7 mouse cellular contexts compared by ENCODE assay signal in genomic region chr17:4865621-4866020, GRCm38 (mm10).
A peak's percentile ranks its signal among the peaks of the same experiment; 100 is the strongest.
DNase-seq lines count a peak whose midpoint lies in the region; ATAC-seq and TF ChIP-seq lines count a peak whose summit lies in the region.

No protein-coding gene starts in this region.

- intact Hi-C loops in left cerebral cortex, postnatal 4 days (cut with DNase I), result no loop called here

- peak; percentile 50; the same call in 1 of the 2 replicates for ATAC-seq in midbrain, embryonic 11.5 days (ENCODE audit: low FRiP score)

- no peak overlapping the region for H3K4me2 ChIP-seq in midbrain, embryonic 11.5 days

- 71% methylated on average over 10 of the region's 10 CpGs for WGBS in forebrain, embryonic 10.5 days
- 7% methylated on average over 10 of the region's 10 CpGs for WGBS in kidney, adult 2 months
- WGBS in midbrain, embryonic 11.5 days, result 56% methylated on average over 10 of the region's 10 CpGs

- no peak for TF ChIP-seq POLR2A in kidney, adult 2 months (IDR thresholded peaks at IDR 0.05; ENCODE audit: low read depth, low read length)

- no peak overlapping the region for H3K9ac ChIP-seq in midbrain, embryonic 11.5 days (ENCODE audit: low read length)

- H3K27ac ChIP-seq in forebrain, embryonic 10.5 days, result peak overlapping the region; percentile 70; the same call in 1 of the 2 replicates
- H3K27ac ChIP-seq in kidney, adult 2 months (ENCODE audit: insufficient read depth, low read depth, low read length), result no peak overlapping the region
- no peak overlapping the region for H3K27ac ChIP-seq in midbrain, embryonic 11.5 days (ENCODE audit: low read depth, low read length)

- H3K36me3 ChIP-seq in forebrain, embryonic 10.5 days (replicated peaks), result no peaks in the 10 kb centered on the region
- H3K36me3 ChIP-seq in kidney, adult 2 months (ENCODE audit: control insufficient read depth, insufficient read depth, low read length), result no peaks in the 10 kb centered on the region
- H3K36me3 ChIP-seq in midbrain, embryonic 11.5 days (ENCODE audit: control insufficient read depth, insufficient read depth, low read length), result no peaks in the 10 kb centered on the region

- peaks cover 19% of the 10 kb centered on the region for H3K4me1 ChIP-seq in forebrain, embryonic 10.5 days
- peaks cover 10% of the 10 kb centered on the region; the same call in 1 of the 2 replicates for H3K4me1 ChIP-seq in kidney, adult 2 months (ENCODE audit: control insufficient read depth, insufficient read depth, low read length)
- H3K4me1 ChIP-seq in midbrain, embryonic 11.5 days (ENCODE audit: control insufficient read depth, insufficient read depth, low read length), result peaks cover 8% of the 10 kb centered on the region

- peak; percentile 27 for DNase-seq in left cerebral cortex, adult 11 months (ENCODE audit: low spot score)
- DNase-seq in left cerebral cortex, postnatal 4 days, result no peak
- no peak for DNase-seq in forebrain, embryonic 10.5 days (ENCODE audit: extremely low spot score, low spot score)
- DNase-seq in kidney, adult 2 months, result peak; percentile 38
- DNase-seq in midbrain, embryonic 11.5 days (ENCODE audit: low spot score, missing footprints), result peak; percentile 86
- no peak for DNase-seq in embryo, embryonic 11 days
- no peak for DNase-seq in embryo, embryonic 10 days (ENCODE audit: low spot score)

- TF ChIP-seq CTCF in kidney, adult 2 months (conservative IDR thresholded peaks at IDR 0.05; ENCODE audit: insufficient read depth, insufficient read length, low read depth, low read length), result no peak

- H3K4me3 ChIP-seq in forebrain, embryonic 10.5 days, result no peak overlapping the region
- H3K4me3 ChIP-seq in kidney, adult 2 months (ENCODE audit: insufficient read depth, low read depth, low read length), result peak overlapping the region; percentile 35
- H3K4me3 ChIP-seq in midbrain, embryonic 11.5 days (ENCODE audit: low read depth, low read length), result no peak overlapping the region

- H3K27me3 ChIP-seq in forebrain, embryonic 10.5 days (ENCODE audit: poor library complexity, severe bottlenecking), result no peaks in the 10 kb centered on the region
- no peaks in the 10 kb centered on the region for H3K27me3 ChIP-seq in kidney, adult 2 months (replicated peaks; ENCODE audit: control insufficient read depth, insufficient read depth, low read length)
- no peaks in the 10 kb centered on the region for H3K27me3 ChIP-seq in midbrain, embryonic 11.5 days (ENCODE audit: control insufficient read depth, insufficient read depth, low read length)

- H3K9me3 ChIP-seq in forebrain, embryonic 10.5 days, result no peaks in the 10 kb centered on the region
- H3K9me3 ChIP-seq in midbrain, embryonic 11.5 days (ENCODE audit: control insufficient read depth, low read length), result no peaks in the 10 kb centered on the region

Comparison
In these comparisons a context has a peak if more than half of its experiments do, and no peak if none do; other contexts are left out.
1. DNase-seq: peak in left cerebral cortex, adult 11 months (single experiment), kidney, adult 2 months (single experiment) and midbrain, embryonic 11.5 days (single experiment); none in left cerebral cortex, postnatal 4 days (single experiment), forebrain, embryonic 10.5 days (single experiment), embryo, embryonic 11 days (single experiment) and embryo, embryonic 10 days (single experiment).